Mouse (Mus musculus): Measurements from ENCODE around the gene Flot1. TPM values are rescaled to one million over a fixed set of nuclear protein-coding genes. Genes with fewer than 3 reads are reported as not detected.

Gene Flot1
- polyA plus RNA-seq, 1 experiment from 2014 or later, result 44.6 TPM

GRCm38 (mm10) chr17:35812736-35813135 lies 10.3 kb upstream of the Flot1 start:
- no peak overlapping the region for H3K4me3 ChIP-seq (replicated peaks)
- no peaks in the 10 kb centered on the region for H3K36me3 ChIP-seq
- H3K4me2 ChIP-seq, result no peak overlapping the region
- 53% methylated on average over 6 of the region's 6 CpGs for WGBS
- no peak overlapping the region for H3K9ac ChIP-seq
- no peaks in the 10 kb centered on the region for H3K9me3 ChIP-seq (replicated peaks)
- H3K27ac ChIP-seq, result peak overlapping the region; percentile 69
- peaks cover 46% of the 10 kb centered on the region for H3K4me1 ChIP-seq
- peak; percentile 7; the same call in 1 of the 2 replicates for ATAC-seq (replicated peaks; ENCODE audit: low FRiP score)
- H3K27me3 ChIP-seq, result no peaks in the 10 kb centered on the region

GRCm38 (mm10) chr17:35813245-35813647 lies 9.8 kb upstream of the Flot1 start:
- Histone ChIP-seq H3K4me1 (peaks cover 46% of the 10 kb centered on the region), H3K4me2 (no peak overlapping the region), H3K9me3 (replicated peaks) (no peaks in the 10 kb centered on the region), H3K4me3 (replicated peaks) (no peak overlapping the region), H3K9ac (no peak overlapping the region), H3K27ac (peak overlapping the region; percentile 69), H3K36me3 (no peaks in the 10 kb centered on the region), H3K27me3 (no peaks in the 10 kb centered on the region)
- WGBS, result 54% methylated on average over 7 of the region's 7 CpGs
- ATAC-seq (replicated peaks; ENCODE audit: low FRiP score), result peak; percentile 44; the same call in 1 of the 2 replicates

- H3K27ac ChIP-seq, result peak overlapping the region; percentile 69
- no peak overlapping the region for H3K4me2 ChIP-seq
- no peak overlapping the region for H3K4me3 ChIP-seq (replicated peaks)
- 82% methylated on average over 7 of the region's 7 CpGs for WGBS
- no peaks in the 10 kb centered on the region for H3K9me3 ChIP-seq (replicated peaks)
- peaks cover 46% of the 10 kb centered on the region for H3K4me1 ChIP-seq
- no peak for ATAC-seq (replicated peaks; ENCODE audit: low FRiP score)
- H3K9ac ChIP-seq, result no peak overlapping the region
- H3K36me3 ChIP-seq, result no peaks in the 10 kb centered on the region
- H3K27me3 ChIP-seq, result no peaks in the 10 kb centered on the region
Observed at GRCm38 (mm10) chr17:35813653-35814052, 9.4 kb upstream of the Flot1 start.

- Histone ChIP-seq H3K9me3 (replicated peaks) (no peaks in the 10 kb centered on the region), H3K27me3 (peaks cover 5% of the 10 kb centered on the region; the same call in 1 of the 2 replicates), H3K27ac (peak overlapping the region; percentile 68), H3K4me3 (replicated peaks) (no peak overlapping the region), H3K4me1 (peaks cover 46% of the 10 kb centered on the region), H3K9ac (no peak overlapping the region), H3K4me2 (no peak overlapping the region), H3K36me3 (no peaks in the 10 kb centered on the region)
- no peak for ATAC-seq (replicated peaks; ENCODE audit: low FRiP score)
- 48% methylated on average over 6 of the region's 6 CpGs for WGBS
Observed at GRCm38 (mm10) chr17:35814678-35815077, 8.4 kb upstream of the Flot1 start.

GRCm38 (mm10) chr17:35815836-35816235 lies 7.2 kb upstream of the Flot1 start:
- Histone ChIP-seq H3K36me3 (no peaks in the 10 kb centered on the region), H3K27me3 (peaks cover 9% of the 10 kb centered on the region; the same call in 1 of the 2 replicates), H3K27ac (peak overlapping the region; percentile 51; the same call in 1 of the 2 replicates), H3K4me3 (replicated peaks) (no peak overlapping the region), H3K4me1 (peaks cover 50% of the 10 kb centered on the region), H3K4me2 (no peak overlapping the region), H3K9ac (no peak overlapping the region), H3K9me3 (replicated peaks) (no peaks in the 10 kb centered on the region)
- no peak for ATAC-seq (replicated peaks; ENCODE audit: low FRiP score)
- 46% methylated on average over 7 of the region's 7 CpGs for WGBS

- no peak overlapping the region for H3K4me3 ChIP-seq (replicated peaks)
- no peaks in the 10 kb centered on the region for H3K9me3 ChIP-seq (replicated peaks)
- H3K9ac ChIP-seq, result no peak overlapping the region
- WGBS, result 41% methylated on average over 9 of the region's 14 CpGs
- no peaks in the 10 kb centered on the region for H3K36me3 ChIP-seq
- ATAC-seq (replicated peaks; ENCODE audit: low FRiP score), result no peak
- 0 out of 2 replicates have a peak overlapping the region, but pooled peaks have one; percentile 51 for H3K27ac ChIP-seq
- H3K27me3 ChIP-seq, result peaks cover 9% of the 10 kb centered on the region; the same call in 1 of the 2 replicates
- H3K4me2 ChIP-seq, result no peak overlapping the region
- H3K4me1 ChIP-seq, result peaks cover 59% of the 10 kb centered on the region
Observed at GRCm38 (mm10) chr17:35816686-35817085, 6.3 kb upstream of the Flot1 start.

- H3K4me1 ChIP-seq, result peaks cover 64% of the 10 kb centered on the region
- no peak for ATAC-seq (replicated peaks; ENCODE audit: low FRiP score)
- no peak overlapping the region for H3K9ac ChIP-seq
- H3K4me3 ChIP-seq (replicated peaks), result no peak overlapping the region
- WGBS, result 38% methylated on average over 10 of the region's 10 CpGs
- peaks cover 9% of the 10 kb centered on the region; the same call in 1 of the 2 replicates for H3K27me3 ChIP-seq
- no peak overlapping the region for H3K4me2 ChIP-seq
- no peaks in the 10 kb centered on the region for H3K9me3 ChIP-seq (replicated peaks)
- H3K27ac ChIP-seq, result 0 out of 2 replicates have a peak overlapping the region, but pooled peaks have one; percentile 56
- H3K36me3 ChIP-seq, result no peaks in the 10 kb centered on the region
Observed at GRCm38 (mm10) chr17:35817226-35817625, 5.8 kb upstream of the Flot1 start.

GRCm38 (mm10) chr17:35820111-35820510 lies 2.9 kb upstream of the Flot1 start:
- Histone ChIP-seq H3K27me3 (peaks cover 9% of the 10 kb centered on the region; the same call in 1 of the 2 replicates), H3K9me3 (replicated peaks) (no peaks in the 10 kb centered on the region), H3K9ac (no peak overlapping the region), H3K4me2 (no peak overlapping the region), H3K27ac (no peak overlapping the region), H3K36me3 (peaks cover 4% of the 10 kb centered on the region; the same call in 1 of the 2 replicates), H3K4me3 (replicated peaks) (no peak overlapping the region), H3K4me1 (peaks cover 62% of the 10 kb centered on the region)
- 78% methylated on average over 5 of the region's 5 CpGs for WGBS
- ATAC-seq (replicated peaks; ENCODE audit: low FRiP score), result no peak

GRCm38 (mm10) chr17:35821439-35822430 lies 1.3 kb upstream of the Flot1 start, which contains the start of gene Ier3:
TSS of gene Ier3 (plus strand) at chr17:35821684.
- Histone ChIP-seq H3K36me3 (peaks cover 18% of the 10 kb centered on the region), H3K4me2 (peak within 1 kb of the TSS; percentile 96), H3K9ac (peak within 1 kb of the TSS; percentile 69), H3K4me3 (replicated peaks) (peak within 1 kb of the TSS; percentile 81), H3K27me3 (peaks cover 9% of the 10 kb centered on the region; the same call in 1 of the 2 replicates), H3K9me3 (replicated peaks) (no peaks in the 10 kb centered on the region), H3K4me1 (peaks cover 48% of the 10 kb centered on the region), H3K27ac (peak within 1 kb of the TSS; percentile 92)
- ATAC-seq (replicated peaks; ENCODE audit: low FRiP score), result peak; percentile 69
- under 1% methylated on average over 62 of the region's 62 CpGs for WGBS

- peaks cover 26% of the 10 kb centered on the region for H3K36me3 ChIP-seq
- peak overlapping the region; percentile 92 for H3K27ac ChIP-seq
- H3K9ac ChIP-seq, result peak overlapping the region; percentile 69
- H3K4me2 ChIP-seq, result peak overlapping the region; percentile 96
- peak overlapping the region; percentile 81 for H3K4me3 ChIP-seq (replicated peaks)
- H3K4me1 ChIP-seq, result peaks cover 39% of the 10 kb centered on the region
- 2% methylated on average over 11 of the region's 11 CpGs for WGBS
- no peak for ATAC-seq (replicated peaks; ENCODE audit: low FRiP score)
- no peaks in the 10 kb centered on the region for H3K9me3 ChIP-seq (replicated peaks)
- peaks cover 9% of the 10 kb centered on the region; the same call in 1 of the 2 replicates for H3K27me3 ChIP-seq
Observed at GRCm38 (mm10) chr17:35822564-35822963, 466 bp upstream of the Flot1 start.

- no peak for ATAC-seq (replicated peaks; ENCODE audit: low FRiP score)
- WGBS, result 62% methylated on average over 7 of the region's 7 CpGs
- H3K36me3 ChIP-seq, result peaks cover 39% of the 10 kb centered on the region
- H3K9me3 ChIP-seq (replicated peaks), result no peaks in the 10 kb centered on the region
- H3K9ac ChIP-seq, result no peak overlapping the region
- H3K27me3 ChIP-seq, result peaks cover 6% of the 10 kb centered on the region; the same call in 1 of the 2 replicates
- H3K4me2 ChIP-seq, result peak overlapping the region; percentile 96
- peaks cover 38% of the 10 kb centered on the region for H3K4me1 ChIP-seq
- H3K27ac ChIP-seq, result no peak overlapping the region
- peak overlapping the region; percentile 81 for H3K4me3 ChIP-seq (replicated peaks)
Observed at GRCm38 (mm10) chr17:35824402-35824801, 1.4 kb downstream of the Flot1 start.
